Mouse (Mus musculus) adrenal gland, adult 8-10 months (tissue): ENCODE measurements around the gene Duoxa1. TPM values are rescaled to one million over a fixed set of nuclear protein-coding genes. Genes with fewer than 3 reads are reported as not detected.
"Not testable (repeated sequence)": the region's sequence is repeated elsewhere in the genome, so short reads cannot be mapped to it uniquely, and the experiment has no call there.

Experiments used
- DNase-seq: peaks from one replicate; pipeline ENCODE4 v3.0.0; 2022
- total RNA-seq, 4 experiments: library from RNA; stranded (reverse); gene quantifications; 2 replicates each; pipeline ENCODE4 v1.2.4; 2022

Gene Duoxa1
- total RNA-seq, result under 1 TPM; 0.20 to 0.52 (median 0.32) TPM

GRCm38 (mm10) chr2:122313536-122313935 is at the start of gene Duoxa1:
Gene Duoxa1, minus strand, starts transcription at chr2:122313730.
- no peak for DNase-seq

GRCm38 (mm10) chr2:122362622-122363523 is 49.3 kb upstream of the Duoxa1 start:
- DNase-seq, result no peak

DNA sequence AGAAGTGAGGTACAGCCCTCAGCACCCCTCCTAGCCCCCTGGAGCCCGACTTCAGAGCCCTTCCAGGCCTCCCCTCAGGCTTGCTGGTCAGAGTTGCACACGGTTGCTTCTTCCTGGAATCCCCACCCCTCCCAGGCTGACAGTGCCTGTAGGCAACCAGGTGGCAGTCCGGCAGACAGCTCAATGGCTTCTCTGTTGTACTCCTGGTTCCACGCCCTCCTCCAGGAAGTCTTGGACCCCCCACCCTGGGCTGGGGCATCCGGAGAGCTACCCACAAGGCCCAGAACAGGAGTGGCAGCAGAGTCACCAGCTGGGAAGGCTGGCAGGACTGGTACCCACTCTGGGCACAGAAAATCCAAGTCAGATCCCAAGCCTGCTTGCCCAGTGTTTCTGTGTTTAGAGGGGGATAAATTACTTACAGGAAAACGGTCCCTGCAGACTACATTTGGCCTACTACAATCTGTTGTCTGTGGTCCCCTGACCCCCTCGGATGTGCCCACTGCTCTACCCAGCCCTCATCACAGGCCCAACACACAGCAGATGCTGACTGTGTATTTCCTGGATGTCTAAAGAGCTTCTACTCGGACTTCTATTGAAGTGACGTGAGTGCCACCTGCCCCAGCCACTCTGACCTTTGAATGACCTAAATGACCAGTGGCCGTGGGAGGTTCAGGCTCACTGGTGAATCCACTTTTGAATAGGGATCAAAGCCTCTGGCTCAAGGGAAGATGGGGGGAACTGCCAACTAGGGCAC is 48.5 kb upstream of the Duoxa1 start:
- no peak for DNase-seq

DNA sequence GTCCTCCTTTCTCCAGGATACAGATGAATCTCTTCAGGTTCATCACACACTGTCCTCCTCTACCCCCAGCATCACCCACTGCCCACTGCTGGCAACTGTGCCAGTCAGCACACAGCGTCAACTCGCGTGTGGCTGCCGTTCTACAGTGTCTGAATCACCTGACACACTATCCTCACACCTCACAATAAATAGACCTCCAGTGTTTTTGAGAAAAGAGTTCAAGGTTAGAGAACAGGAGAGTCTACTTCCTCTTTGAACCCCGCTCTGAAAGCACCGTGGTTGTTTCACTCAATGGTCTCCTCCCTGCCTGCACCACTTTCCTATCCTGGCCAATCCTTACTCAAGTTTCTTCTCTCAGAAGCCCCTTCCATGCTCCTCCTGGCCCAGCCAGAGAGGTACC is 47.7 kb upstream of the Duoxa1 start:
- no peak for DNase-seq

GRCm38 (mm10) chr2:122360310-122360709 is 46.8 kb upstream of the Duoxa1 start:
- DNase-seq, result no peak

DNA sequence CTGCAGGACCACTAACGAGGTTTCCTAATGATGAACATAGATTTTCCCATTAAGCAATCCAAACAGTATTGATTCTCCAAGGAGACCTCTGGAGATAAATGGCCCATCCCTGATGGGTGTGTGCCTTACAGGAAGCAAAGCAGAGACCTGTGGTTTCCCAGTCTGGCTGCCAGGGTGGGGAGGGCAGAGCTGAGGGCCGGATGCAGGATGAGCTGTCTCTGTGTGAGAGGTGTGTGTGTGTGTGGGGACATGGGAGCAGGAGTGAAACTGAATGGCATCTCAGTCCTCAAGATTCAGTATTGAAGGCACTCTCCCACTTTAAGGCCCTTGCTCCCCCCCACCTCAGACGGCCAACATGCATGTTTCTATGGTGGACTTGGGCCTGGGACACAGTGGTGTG is 42.7 kb upstream of the Duoxa1 start:
- DNase-seq, result no peak

DNA sequence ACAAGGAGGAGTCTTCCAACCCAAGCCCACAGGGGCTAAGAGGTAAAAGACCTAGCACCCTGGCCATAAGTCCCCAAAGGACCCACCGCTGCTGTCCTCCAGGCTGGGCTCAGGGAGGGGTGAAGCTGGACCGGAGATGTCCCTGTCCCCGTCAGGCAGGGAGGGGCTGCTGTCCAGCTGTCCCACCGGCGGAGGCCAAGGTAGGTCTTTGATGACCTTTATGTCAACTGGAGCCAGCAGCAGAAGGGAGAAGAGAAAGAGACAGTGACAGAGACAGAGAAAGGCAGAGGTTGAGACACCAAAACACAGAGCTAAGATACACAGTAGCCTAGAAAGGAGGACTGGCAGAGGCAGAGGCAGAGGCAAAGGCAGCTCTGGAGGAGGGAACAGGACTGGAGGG is 41.9 kb upstream of the Duoxa1 start:
- no peak for DNase-seq

GRCm38 (mm10) chr2:122354191-122354929 is 40.8 kb upstream of the Duoxa1 start:
- no peak for DNase-seq

GRCm38 (mm10) chr2:122353765-122354164 is 40.2 kb upstream of the Duoxa1 start:
- no peak for DNase-seq

DNA sequence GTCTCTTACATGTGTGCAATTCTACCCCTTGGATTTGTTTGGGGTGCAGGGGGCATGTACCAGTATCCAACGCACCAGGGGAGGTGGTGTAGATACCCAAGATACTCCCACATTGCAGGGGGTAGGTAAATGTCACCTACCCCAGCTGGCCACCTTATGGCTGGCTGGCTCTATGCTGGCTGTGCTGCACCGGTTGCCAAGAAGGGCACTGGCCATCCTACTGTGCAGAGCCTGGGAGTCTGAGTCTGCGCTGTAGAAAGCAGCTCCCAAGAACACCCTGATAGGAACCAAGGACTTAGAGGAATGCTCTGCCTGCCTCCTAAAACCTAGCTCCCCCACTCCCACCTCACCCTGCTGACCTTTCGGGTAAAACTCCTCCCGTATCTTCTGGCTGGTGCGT is 39.5 kb upstream of the Duoxa1 start:
- no peak for DNase-seq

DNA sequence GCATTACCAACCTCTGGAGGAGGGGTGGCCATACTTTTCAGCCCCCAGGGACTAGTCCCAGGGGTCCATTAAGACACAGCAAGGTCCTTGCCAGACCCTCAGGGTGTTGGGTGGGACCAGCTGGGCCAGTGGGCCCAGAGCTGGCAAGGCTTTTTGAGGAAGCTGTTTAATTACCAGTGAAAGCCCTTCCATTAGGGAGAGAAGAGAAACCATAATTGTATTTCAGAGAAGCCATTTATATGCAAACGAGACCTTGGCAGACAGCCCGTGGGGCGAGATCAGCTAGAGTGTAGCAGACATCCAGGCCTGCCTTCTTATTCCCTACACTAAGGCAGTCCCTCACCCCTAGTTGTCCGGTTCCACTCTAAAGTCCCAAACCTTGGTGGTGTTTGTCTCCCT is 38.4 kb upstream of the Duoxa1 start:
- no peak for DNase-seq

- DNase-seq, result no peak
These were observed 37.8 kb upstream of the Duoxa1 start for GRCm38 (mm10) chr2:122351156-122351930.

GRCm38 (mm10) chr2:122349136-122349785 is 35.7 kb upstream of the Duoxa1 start:
- no peak for DNase-seq

- DNase-seq, result peak; percentile 70
These were observed 35.1 kb upstream of the Duoxa1 start for GRCm38 (mm10) chr2:122348531-122349131.

- no peak for DNase-seq
These were observed 33.7 kb upstream of the Duoxa1 start for GRCm38 (mm10) chr2:122347257-122347656.

DNA sequence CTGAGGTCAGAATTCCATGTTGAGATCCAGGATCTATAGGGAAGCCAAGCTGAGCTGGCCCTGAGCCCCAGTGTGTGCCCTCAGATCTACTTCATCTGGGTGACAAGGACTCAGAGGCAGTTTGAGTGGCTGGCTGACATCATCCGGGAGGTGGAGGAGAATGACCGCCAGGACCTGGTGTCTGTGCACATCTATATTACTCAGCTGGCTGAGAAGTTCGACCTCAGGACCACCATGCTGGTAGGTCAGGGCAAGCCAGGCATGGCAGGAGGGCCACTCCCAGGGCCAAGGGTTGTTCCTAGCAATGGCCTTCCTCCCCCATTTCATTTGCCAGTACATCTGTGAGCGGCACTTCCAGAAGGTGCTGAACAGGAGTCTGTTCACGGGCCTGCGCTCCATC is 32.6 kb upstream of the Duoxa1 start:
- DNase-seq, result not testable (repeated sequence)

DNA sequence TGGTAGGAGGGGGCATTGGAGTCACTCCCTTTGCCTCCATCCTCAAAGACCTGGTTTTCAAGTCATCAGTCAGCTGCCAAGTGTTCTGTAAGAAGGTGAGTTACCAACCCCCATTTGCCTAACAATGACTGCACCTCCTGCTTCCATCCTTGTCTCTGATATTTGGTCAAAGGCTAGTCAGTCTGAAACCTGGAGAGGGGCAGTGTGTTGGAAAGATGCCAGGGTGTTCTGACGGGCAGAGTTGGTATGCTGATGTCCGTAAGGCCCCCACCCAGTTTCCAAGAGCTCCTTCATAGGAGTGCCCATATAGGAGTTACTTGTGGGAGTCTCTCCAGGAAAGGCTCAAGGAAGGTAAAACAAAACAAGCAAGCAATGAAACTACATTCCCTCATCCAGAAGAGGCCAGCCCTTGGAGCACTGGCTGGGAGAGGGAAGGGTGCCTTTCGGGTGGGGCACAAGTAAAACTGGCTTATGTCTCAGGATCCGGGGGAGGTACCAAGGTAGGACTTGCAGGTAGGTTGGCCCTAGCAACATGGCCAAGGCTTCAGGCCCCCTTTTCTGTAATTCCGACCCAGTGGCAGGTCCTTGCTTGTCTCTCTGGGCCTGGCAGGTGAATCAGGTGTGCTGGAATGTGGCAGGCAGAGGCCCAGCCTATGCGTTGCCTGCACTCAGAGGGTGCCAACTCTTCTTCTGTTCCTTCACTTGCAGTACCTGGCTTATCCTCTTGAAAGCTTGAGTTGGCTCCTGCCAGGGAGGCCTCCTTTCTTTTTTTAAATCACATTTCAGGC is 31.8 kb upstream of the Duoxa1 start:
- no peak for DNase-seq

- no peak for DNase-seq
These were observed 23.8 kb upstream of the Duoxa1 start for GRCm38 (mm10) chr2:122337291-122337690.

DNA sequence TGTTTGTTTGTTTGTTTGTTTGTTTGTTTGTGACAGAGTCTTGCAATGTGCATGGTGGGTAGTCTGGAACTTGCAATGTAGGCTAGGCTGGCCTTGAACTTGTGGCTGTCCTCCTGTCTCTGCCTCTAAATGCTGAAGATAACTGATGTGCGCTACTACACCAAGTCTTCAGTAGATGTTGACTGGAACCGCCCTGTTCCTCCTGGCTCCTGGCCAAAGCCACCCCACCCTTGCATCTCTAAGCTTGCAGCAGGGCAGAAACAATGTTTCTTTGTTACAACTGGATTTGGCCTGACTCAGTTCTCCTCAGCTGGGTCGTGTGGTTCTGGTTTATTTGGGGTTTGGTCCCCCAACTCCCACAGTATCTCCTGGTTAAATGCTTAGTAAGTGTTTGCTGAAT is 20.6 kb upstream of the Duoxa1 start:
- no peak for DNase-seq

- no peak for DNase-seq
These were observed 18.7 kb upstream of the Duoxa1 start for GRCm38 (mm10) chr2:122332222-122332621.
